Mouse (Mus musculus): ENCODE measurements at regions not wholly inside any gene's neighbourhood (a gene's known extent, or its start where the extent isn't known, plus 50 kb on each side); places are given as distances from the start of the nearest gene placed in this dataset.

GRCm38 (mm10) chr6:89236892-89237646 is 125.4 kb downstream of the Plxna1 start:
- no peak for ATAC-seq (replicated peaks; ENCODE audit: insufficient number of reproducible peaks, low FRiP score, low TSS enrichment, poor library complexity, severe bottlenecking)

- no peak for ATAC-seq (replicated peaks; ENCODE audit: insufficient number of reproducible peaks, low FRiP score, low TSS enrichment, poor library complexity, severe bottlenecking)
Observed at GRCm38 (mm10) chr6:89238871-89239270, 123.5 kb downstream of the Plxna1 start.

GRCm38 (mm10) chr6:89239511-89239910 is 122.9 kb downstream of the Plxna1 start:
- ATAC-seq (replicated peaks; ENCODE audit: insufficient number of reproducible peaks, low FRiP score, low TSS enrichment, poor library complexity, severe bottlenecking): no peak

GRCm38 (mm10) chr6:89240168-89240705 is 122.2 kb downstream of the Plxna1 start:
- ATAC-seq (replicated peaks; ENCODE audit: insufficient number of reproducible peaks, low FRiP score, low TSS enrichment, poor library complexity, severe bottlenecking): no peak

- ATAC-seq (replicated peaks; ENCODE audit: insufficient number of reproducible peaks, low FRiP score, low TSS enrichment, poor library complexity, severe bottlenecking): no peak
Observed at GRCm38 (mm10) chr6:89242371-89243288, 119.8 kb downstream of the Plxna1 start.

GRCm38 (mm10) chr6:89245506-89245905 is 116.9 kb downstream of the Plxna1 start:
- no peak for ATAC-seq (replicated peaks; ENCODE audit: insufficient number of reproducible peaks, low FRiP score, low TSS enrichment, poor library complexity, severe bottlenecking)

GRCm38 (mm10) chr6:89246261-89246660 is 116.2 kb downstream of the Plxna1 start:
- ATAC-seq (replicated peaks; ENCODE audit: insufficient number of reproducible peaks, low FRiP score, low TSS enrichment, poor library complexity, severe bottlenecking): no peak

- no peak for ATAC-seq (replicated peaks; ENCODE audit: insufficient number of reproducible peaks, low FRiP score, low TSS enrichment, poor library complexity, severe bottlenecking)
Observed at GRCm38 (mm10) chr6:89248574-89248973, 113.8 kb downstream of the Plxna1 start.

GRCm38 (mm10) chr6:89249303-89249702 is 113.1 kb downstream of the Plxna1 start:
- no peak for ATAC-seq (replicated peaks; ENCODE audit: insufficient number of reproducible peaks, low FRiP score, low TSS enrichment, poor library complexity, severe bottlenecking)

GRCm38 (mm10) chr6:89251641-89252040 is 110.8 kb downstream of the Plxna1 start:
- ATAC-seq (replicated peaks; ENCODE audit: insufficient number of reproducible peaks, low FRiP score, low TSS enrichment, poor library complexity, severe bottlenecking): no peak

- ATAC-seq (replicated peaks; ENCODE audit: insufficient number of reproducible peaks, low FRiP score, low TSS enrichment, poor library complexity, severe bottlenecking): no peak
Observed at GRCm38 (mm10) chr6:89256022-89256421, 106.4 kb downstream of the Plxna1 start.

GRCm38 (mm10) chr6:89256630-89257292 is 105.7 kb downstream of the Plxna1 start:
- ATAC-seq (replicated peaks; ENCODE audit: insufficient number of reproducible peaks, low FRiP score, low TSS enrichment, poor library complexity, severe bottlenecking): peak; percentile 53

- ATAC-seq (replicated peaks; ENCODE audit: insufficient number of reproducible peaks, low FRiP score, low TSS enrichment, poor library complexity, severe bottlenecking): peak; percentile 40; the same call in 1 of the 2 replicates
Observed at GRCm38 (mm10) chr6:89257416-89257815, 105.0 kb downstream of the Plxna1 start.

- peak; percentile 55 for ATAC-seq (replicated peaks; ENCODE audit: insufficient number of reproducible peaks, low FRiP score, low TSS enrichment, poor library complexity, severe bottlenecking)
Observed at GRCm38 (mm10) chr6:89258140-89258539, 104.3 kb downstream of the Plxna1 start.

- ATAC-seq (replicated peaks; ENCODE audit: insufficient number of reproducible peaks, low FRiP score, low TSS enrichment, poor library complexity, severe bottlenecking): no peak
Observed at GRCm38 (mm10) chr6:89259406-89259994, 102.9 kb downstream of the Plxna1 start.

- ATAC-seq (replicated peaks; ENCODE audit: insufficient number of reproducible peaks, low FRiP score, low TSS enrichment, poor library complexity, severe bottlenecking): no peak
Observed at GRCm38 (mm10) chr6:89262958-89263357, 99.5 kb downstream of the Plxna1 start.

GRCm38 (mm10) chr6:89265296-89265695 is 97.1 kb downstream of the Plxna1 start:
- ATAC-seq (replicated peaks; ENCODE audit: insufficient number of reproducible peaks, low FRiP score, low TSS enrichment, poor library complexity, severe bottlenecking): no peak
